Mouse (Mus musculus) spleen, adult 2 months (tissue): Measurements from ENCODE around the gene Ptprg.

Experiments used
- CTCF ChIP-seq: fragments of 200-500 bp; IDR thresholded peaks from 2 replicates; pipeline ENCODE4 v1.5.1; 2011; ENCODE audit warnings: mild to moderate bottlenecking, inconsistent platforms; ENCODE audit not compliant: insufficient read depth, insufficient read length, insufficient replicate concordance; ENCODE audit errors: extremely low read depth
- POLR2A ChIP-seq: fragments of 200-500 bp; IDR thresholded peaks from 2 replicates; pipeline ENCODE4 v1.6.1; 2011; ENCODE audit warnings: low read depth, low read length, inconsistent platforms

DNA sequence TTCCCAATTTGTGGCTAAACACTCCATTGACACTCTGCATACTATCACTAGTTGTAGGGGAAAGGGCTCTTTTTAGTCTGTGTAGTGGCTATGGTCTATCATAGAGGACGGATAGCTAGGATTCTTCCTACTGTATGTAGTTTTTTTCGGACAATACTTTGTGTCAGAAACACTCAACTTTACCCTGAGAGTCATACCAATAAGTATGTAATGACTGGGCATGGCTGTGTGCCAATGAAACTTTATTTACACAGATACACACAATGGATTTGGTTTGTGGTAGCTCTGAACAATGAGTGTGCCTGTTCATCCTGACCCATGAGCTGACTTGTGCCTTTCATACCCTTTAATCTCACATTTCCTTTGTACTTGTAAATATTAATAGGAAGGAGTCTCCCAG, 127.3 kb downstream of the Ptprg start:
- TF ChIP-seq CTCF: no peak
- TF ChIP-seq POLR2A: no peak
